Mouse (Mus musculus): ENCODE measurements around the gene Grm4.

The Grm4 gene

GRCm38 (mm10) chr17:27551393-27551940, 30.3 kb upstream of the Grm4 start:
- no peak for DNase-seq (ENCODE audit: low spot score in 2 of 2)

GRCm38 (mm10) chr17:27549234-27549633, 28.0 kb upstream of the Grm4 start:
- DNase-seq (ENCODE audit: low spot score in 2 of 2), result no peak

- DNase-seq (ENCODE audit: low spot score in 2 of 2), result peak in 1 of 2 experiments; percentile 31
Measured at GRCm38 (mm10) chr17:27547253-27547868, 26.2 kb upstream of the Grm4 start.

- DNase-seq (ENCODE audit: low spot score in 2 of 2), result no peak
Measured at GRCm38 (mm10) chr17:27546574-27547085, 25.4 kb upstream of the Grm4 start.

GRCm38 (mm10) chr17:27545991-27546390, 24.8 kb upstream of the Grm4 start:
- peak in 1 of 2 experiments; percentile 22 for DNase-seq (ENCODE audit: low spot score in 2 of 2)

- peak; percentile 73 to 83 for DNase-seq (ENCODE audit: low spot score in 2 of 2)
Measured at GRCm38 (mm10) chr17:27544551-27544950, 23.3 kb upstream of the Grm4 start.

GRCm38 (mm10) chr17:27541984-27542383, 20.8 kb upstream of the Grm4 start:
- DNase-seq (ENCODE audit: low spot score in 2 of 2), result peak in 1 of 2 experiments; percentile 12

GRCm38 (mm10) chr17:27541261-27541660, 20.1 kb upstream of the Grm4 start:
- DNase-seq (ENCODE audit: low spot score in 2 of 2), result peak in 1 of 2 experiments; percentile 16

GRCm38 (mm10) chr17:27534718-27535117, 13.5 kb upstream of the Grm4 start:
- peak; percentile 88 to 91 for DNase-seq (ENCODE audit: low spot score in 2 of 2)

- DNase-seq (ENCODE audit: low spot score in 2 of 2), result no peak
Measured at GRCm38 (mm10) chr17:27533354-27533753, 12.2 kb upstream of the Grm4 start.

- no peak for DNase-seq (ENCODE audit: low spot score in 2 of 2)
Measured at GRCm38 (mm10) chr17:27532095-27532494, 10.9 kb upstream of the Grm4 start.

GRCm38 (mm10) chr17:27528767-27529166, 7.6 kb upstream of the Grm4 start:
- DNase-seq (ENCODE audit: low spot score in 2 of 2), result no peak

- no peak for DNase-seq (ENCODE audit: low spot score in 2 of 2)
Measured at GRCm38 (mm10) chr17:27528030-27528429, 6.8 kb upstream of the Grm4 start.

- no peak for DNase-seq (ENCODE audit: low spot score in 2 of 2)
Measured at GRCm38 (mm10) chr17:27527188-27527587, 6.0 kb upstream of the Grm4 start.

- DNase-seq (ENCODE audit: low spot score in 2 of 2), result no peak
Measured at GRCm38 (mm10) chr17:27523121-27523520, 1.9 kb upstream of the Grm4 start.

- DNase-seq (ENCODE audit: low spot score in 2 of 2), result peak; percentile 58 to 69
Measured at GRCm38 (mm10) chr17:27520557-27520956, 646 bp downstream of the Grm4 start.

- DNase-seq (ENCODE audit: low spot score in 2 of 2), result no peak
Measured at GRCm38 (mm10) chr17:27518700-27519595, 2.3 kb downstream of the Grm4 start.

- no peak for DNase-seq (ENCODE audit: low spot score in 2 of 2)
Measured at GRCm38 (mm10) chr17:27518296-27518695, 2.9 kb downstream of the Grm4 start.

GRCm38 (mm10) chr17:27513916-27514762, 7.1 kb downstream of the Grm4 start:
- peak in 1 of 2 experiments; percentile 65 for DNase-seq (ENCODE audit: low spot score in 2 of 2)

GRCm38 (mm10) chr17:27513279-27513915, 7.8 kb downstream of the Grm4 start:
- DNase-seq (ENCODE audit: low spot score in 2 of 2), result peak; percentile 52 to 56

- DNase-seq (ENCODE audit: low spot score in 2 of 2), result no peak
Measured at GRCm38 (mm10) chr17:27512619-27513161, 8.5 kb downstream of the Grm4 start.

Measured in right cerebral cortex, postnatal 10 days (tissue).